Mouse (Mus musculus) CH12.LX (cell line): ENCODE data around the gene Hoxd11. TPM values are rescaled to one million over a fixed set of nuclear protein-coding genes. Genes with fewer than 3 reads are reported as not detected.

ENCODE experiments used
- DNase-seq: peaks from one replicate; pipeline ENCODE4 v3.0.0-alpha.2; 2013; ENCODE audit errors: extremely low read depth
- H3K27ac ChIP-seq: 2 replicates; pipeline ENCODE4 v1.5.1; 2012; ENCODE audit warnings: low read depth, mild to moderate bottlenecking, control low read depth, moderate library complexity; ENCODE audit not compliant: insufficient read depth
- H3K27me3 ChIP-seq: replicated peaks from 2 replicates; pipeline ENCODE3; 2012; ENCODE audit warnings: inconsistent platforms
- H3K36me3 ChIP-seq, 2 experiments: replicated peaks in 1 of 2; 2 replicates each; pipeline versions ENCODE3 to v1.6.1; 2012; ENCODE audit warnings: inconsistent platforms in 1 of 2, low read length in 1 of 2, mild to moderate bottlenecking in 1 of 2, mixed read lengths in 1 of 2, moderate library complexity in 1 of 2; ENCODE audit not compliant: control insufficient read depth in 1 of 2, insufficient read depth in 1 of 2
- H3K4me1 ChIP-seq, 2 experiments: 2 replicates each; pipeline ENCODE4 v1.6.1; 2012; ENCODE audit warnings: inconsistent platforms in 1 of 2, moderate library complexity in 1 of 2; ENCODE audit not compliant: insufficient read depth in 2 of 2, control insufficient read depth in 1 of 2
- H3K4me2 ChIP-seq: 2 replicates; pipeline ENCODE4 v1.6.1; 2012; ENCODE audit warnings: low read depth, mild to moderate bottlenecking, control low read depth; ENCODE audit not compliant: poor library complexity, insufficient read depth, severe bottlenecking
- H3K4me3 ChIP-seq, 3 experiments: fragments of 150-350 bp in 1 of 3; sonication (generic) in 1 of 3; replicated peaks in 1 of 3; 2 replicates each; pipeline versions ENCODE3 to v1.5.1; 2011 to 2012; ENCODE audit warnings: low read depth in 2 of 3, low read length in 2 of 3, mild to moderate bottlenecking in 2 of 3, moderate library complexity in 2 of 3, control low read depth in 1 of 3, improper control_type of control experiment in 1 of 3, inconsistent platforms in 1 of 3, mixed read lengths in 1 of 3; ENCODE audit not compliant: poor library complexity in 1 of 3
- H3K79me2 ChIP-seq: replicated peaks from 2 replicates; pipeline ENCODE4 v1.6.1; 2012; ENCODE audit warnings: mild to moderate bottlenecking, moderate library complexity; ENCODE audit not compliant: control insufficient read depth, poor library complexity, insufficient read depth, severe bottlenecking; ENCODE audit errors: extremely low read depth
- H3K9ac ChIP-seq: 2 replicates; pipeline ENCODE4 v1.6.1; 2012; ENCODE audit warnings: low read depth, mild to moderate bottlenecking, control low read depth, moderate library complexity; ENCODE audit not compliant: insufficient read depth
- H3K9me3 ChIP-seq: replicated peaks from 2 replicates; pipeline ENCODE3; 2012; ENCODE audit warnings: low read length, inconsistent platforms, mixed read lengths
- CHD1 ChIP-seq: IDR thresholded peaks from 2 replicates; pipeline ENCODE4 v1.6.1; 2012; ENCODE audit warnings: low read depth, low read length, improper control_type of control experiment, inconsistent platforms
- CTCF ChIP-seq, 2 experiments: IDR thresholded peaks in 1 of 2; conservative IDR thresholded peaks in 1 of 2; 2 replicates each; pipeline ENCODE4 v1.5.1; 2011 to 2012; ENCODE audit warnings: low read depth in 2 of 2, low read length in 2 of 2, improper control_type of control experiment in 1 of 2, inconsistent platforms in 1 of 2, mild to moderate bottlenecking in 1 of 2, moderate library complexity in 1 of 2
- ELF1 ChIP-seq: IDR thresholded peaks from 2 replicates; pipeline ENCODE4 v1.6.1; 2014; ENCODE audit warnings: low read depth, mild to moderate bottlenecking, inconsistent platforms, low read length, improper control_type of control experiment
- GABPA ChIP-seq: IDR thresholded peaks from 2 replicates; pipeline ENCODE4 v1.6.1; 2012; ENCODE audit warnings: low read depth, low read length, improper control_type of control experiment, inconsistent platforms; ENCODE audit not compliant: insufficient replicate concordance
- JUND ChIP-seq: conservative IDR thresholded peaks from 2 replicates; pipeline ENCODE4 v1.6.1; 2011; ENCODE audit warnings: low read depth, low read length, improper control_type of control experiment
- KAT2A ChIP-seq: IDR thresholded peaks from 2 replicates; pipeline ENCODE4 v1.6.1; 2012; ENCODE audit warnings: low read length, improper control_type of control experiment, inconsistent platforms; ENCODE audit not compliant: insufficient replicate concordance
- MAFK ChIP-seq: IDR thresholded peaks from 2 replicates; pipeline ENCODE4 v1.6.1; 2011; ENCODE audit warnings: low read length, improper control_type of control experiment; ENCODE audit not compliant: insufficient replicate concordance
- MYC ChIP-seq: IDR thresholded peaks from 2 replicates; pipeline ENCODE4 v1.6.1; 2011; ENCODE audit warnings: low read depth, mild to moderate bottlenecking, improper control_type of control experiment, low read length
- NELFE ChIP-seq: IDR thresholded peaks from 2 replicates; pipeline ENCODE4 v1.6.1; 2011; ENCODE audit warnings: low read depth, low read length, improper control_type of control experiment
- POLR2A ChIP-seq: IDR thresholded peaks from 2 replicates; pipeline ENCODE4 v1.6.1; 2011; ENCODE audit warnings: low read depth, mild to moderate bottlenecking, improper control_type of control experiment, low read length
- RAD21 ChIP-seq: IDR thresholded peaks from 2 replicates; pipeline ENCODE4 v1.6.1; 2011; ENCODE audit warnings: low read depth, mild to moderate bottlenecking, low read length, improper control_type of control experiment, moderate library complexity
- SIN3A ChIP-seq: IDR thresholded peaks from 2 replicates; pipeline ENCODE4 v1.6.1; 2012; ENCODE audit warnings: low read length, improper control_type of control experiment, inconsistent platforms
- TCF12 ChIP-seq: IDR thresholded peaks from 2 replicates; pipeline ENCODE4 v1.6.1; 2014; ENCODE audit warnings: low read depth, mild to moderate bottlenecking, inconsistent platforms, low read length, improper control_type of control experiment
- USF1 ChIP-seq: IDR thresholded peaks from 2 replicates; pipeline ENCODE4 v1.6.1; 2014; ENCODE audit warnings: low read depth, mild to moderate bottlenecking, inconsistent platforms, low read length, improper control_type of control experiment
- ZC3H11A ChIP-seq: IDR thresholded peaks from 2 replicates; pipeline ENCODE4 v1.6.1; 2012; ENCODE audit warnings: low read depth, mild to moderate bottlenecking, inconsistent platforms, low read length, improper control_type of control experiment
- ZMIZ1 ChIP-seq: IDR thresholded peaks from 2 replicates; pipeline ENCODE4 v1.6.1; 2012; ENCODE audit warnings: low read depth, mild to moderate bottlenecking, inconsistent platforms, low read length, improper control_type of control experiment
- ZNF384 ChIP-seq: IDR thresholded peaks from 2 replicates; pipeline ENCODE4 v1.6.1; 2012; ENCODE audit warnings: low read depth, low read length, improper control_type of control experiment, inconsistent platforms
- dilution Hi-C: fragments of 300-500 bp; cut with MboI; formaldehyde crosslinking; loops from 2 replicates; pipeline ENCODE4 v1.14.3; 2020; ENCODE audit warnings: low sequenced_read_pairs; ENCODE audit not compliant: extremely low pct_unique_long_range_greater_than_20kb, extremely low pct_ligation_motif_present
- in situ Hi-C: fragments of 300-500 bp; cut with MboI; formaldehyde crosslinking; loops from 3 replicates; pipeline ENCODE4 v1.14.3; 2019; ENCODE audit warnings: low sequenced_read_pairs, low pct_ligation_motif_present, low pct_unique_long_range_greater_than_20kb, mixed read lengths
- polyA plus RNA-seq: library from polyadenylated mRNA; unstranded; fragments of >175 nt; gene quantifications from 2 replicates; pipeline ENCODE4 v1.2.1, GENCODE M21; 2012; ENCODE audit warnings: low read depth; ENCODE audit not compliant: insufficient read length
- total RNA-seq, 2 experiments: library from RNA; depleted of rRNA; stranded (reverse); fragments of 300-350 nt in 1 of 2; fragments of >200 nt in 1 of 2; gene quantifications; 2 replicates each; pipeline ENCODE4 v1.2.3; 2012 to 2014

Gene Hoxd11
- total and polyA plus RNA-seq, 3 experiments, result not detected

GRCm38 (mm10) chr2:74715504-74716241 lies 36.3 kb downstream of the Hoxd11 start (continued):
- no peak for TF ChIP-seq GABPA
- peak; percentile 64; the same call in 1 of the 2 replicates for TF ChIP-seq MYC
- TF ChIP-seq POLR2A, result peak; percentile 42; the same call in 1 of the 2 replicates
- no peak for TF ChIP-seq CHD1
- TF ChIP-seq RAD21, result peak; percentile 80
- TF ChIP-seq NELFE, result 0 out of 2 replicates have a peak, but pooled peaks have one; percentile 28
- TF ChIP-seq KAT2A, result no peak
- peak; percentile 52; the same call in 1 of the 2 replicates for TF ChIP-seq TCF12
- TF ChIP-seq JUND, result no peak
- no peak for TF ChIP-seq SIN3A
- TF ChIP-seq CTCF (conservative IDR thresholded peaks at IDR 0.05 in 1 of 2, IDR thresholded peaks at IDR 0.05 in 1 of 2; ENCODE audit: low read depth in 2 of 2, low read length in 2 of 2), result peak; percentile 49 to 83
- no peak for TF ChIP-seq USF1
- TF ChIP-seq ZMIZ1, result no peak
- TF ChIP-seq MAFK, result no peak

- H3K4me2 ChIP-seq, result peak overlapping the region; percentile 78
- no peak for DNase-seq
- H3K4me3 ChIP-seq, result no peak overlapping the region
- no peak for TF ChIP-seq MYC
- peak; percentile 74 for TF ChIP-seq ELF1
- peak; percentile 62 for TF ChIP-seq ZNF384
- no peak overlapping the region for H3K27ac ChIP-seq
- H3K9ac ChIP-seq, result no peak overlapping the region
- in situ Hi-C loops, result loop anchor here (10.0 to 25.0 kb wide), 2 partner anchors 334 to 867 kb away; no protein-coding TSS in a partner anchor
- H3K36me3 ChIP-seq, result no peaks in the 10 kb centered on the region
- H3K27me3 ChIP-seq, result no peaks in the 10 kb centered on the region
- peaks cover 15 to 44% of the 10 kb centered on the region in 2 experiments for H3K4me1 ChIP-seq
- dilution Hi-C loops, result no loop called here
- H3K9me3 ChIP-seq, result no peaks in the 10 kb centered on the region
- peaks cover 23% of the 10 kb centered on the region for H3K79me2 ChIP-seq
These were observed 41.0 kb downstream of the Hoxd11 start for GRCm38 (mm10) chr2:74720384-74720783.

- peaks cover 3 to 4% of the 10 kb centered on the region in 2 experiments for H3K36me3 ChIP-seq
- dilution Hi-C loops, result no loop called here
- TF ChIP-seq ZC3H11A, result no peak
- TF ChIP-seq ELF1, result 0 out of 2 replicates have a peak, but pooled peaks have one; percentile 5
- TF ChIP-seq, all 38 proteins: peak for 1
- Histone ChIP-seq H3K27ac (peak overlapping the region; percentile 73), H3K4me2 (peak overlapping the region; percentile 78), H3K4me1 (peaks cover 15 to 48% of the 10 kb centered on the region in 2 experiments), H3K9ac (peak overlapping the region; percentile 7), H3K9me3 (no peaks in the 10 kb centered on the region), H3K79me2 (peaks cover 30% of the 10 kb centered on the region), H3K4me3 (no peak overlapping the region), H3K27me3 (no peaks in the 10 kb centered on the region)
- no peak for DNase-seq
- in situ Hi-C loops, result loop anchor here (10.0 to 25.0 kb wide), 2 partner anchors 334 to 866 kb away; no protein-coding TSS in a partner anchor
These were observed 41.7 kb downstream of the Hoxd11 start for GRCm38 (mm10) chr2:74720955-74721491.
